Mouse (Mus musculus): ENCODE measurements around the gene Adam1a. TPM values are rescaled to one million over a fixed set of nuclear protein-coding genes. Genes with fewer than 3 reads are reported as not detected.
"Not testable (repeated sequence)": the region's sequence is repeated elsewhere in the genome, so short reads cannot be mapped to it uniquely, and the experiment has no call there.

Gene Adam1a
- total RNA-seq, 2 experiments from 2014 or later, result 17.4 to 18.2 TPM

GRCm38 (mm10) chr5:121503231-121503630 lies 42.1 kb downstream of the Adam1a start, which contains the start of gene Adam1b:
Gene Adam1b, minus strand, starts transcription at chr5:121503435.
- no peak for DNase-seq
- intact Hi-C loops (cut with DNase I), result no loop called here

GRCm38 (mm10) chr5:121501424-121501996 lies 43.8 kb downstream of the Adam1a start:
- DNase-seq; intact Hi-C loops (cut with DNase I): not testable (repeated sequence)

- intact Hi-C loops (cut with DNase I), result no loop called here
- no peak for DNase-seq
These were observed 44.6 kb downstream of the Adam1a start for GRCm38 (mm10) chr5:121500719-121501118.

GRCm38 (mm10) chr5:121493305-121493704 lies 52.0 kb downstream of the Adam1a start:
- intact Hi-C loops (cut with DNase I), result no loop called here
- DNase-seq, result no peak

- DNase-seq, result no peak
- intact Hi-C loops (cut with DNase I), result no loop called here
These were observed 60.5 kb downstream of the Adam1a start for GRCm38 (mm10) chr5:121484801-121485200.

GRCm38 (mm10) chr5:121477680-121478079 lies 67.6 kb downstream of the Adam1a start:
- intact Hi-C loops (cut with DNase I), result no loop called here
- no peak for DNase-seq

- no peak for DNase-seq
- intact Hi-C loops (cut with DNase I), result no loop called here
These were observed 69.2 kb downstream of the Adam1a start for GRCm38 (mm10) chr5:121476040-121476439.

- DNase-seq, result no peak
- intact Hi-C loops (cut with DNase I), result no loop called here
These were observed 70.7 kb downstream of the Adam1a start for GRCm38 (mm10) chr5:121474610-121475009.

GRCm38 (mm10) chr5:121472411-121472810 lies 72.9 kb downstream of the Adam1a start:
- DNase-seq, result no peak
- intact Hi-C loops (cut with DNase I), result no loop called here

- no peak for DNase-seq
- intact Hi-C loops (cut with DNase I), result no loop called here
These were observed 75.7 kb downstream of the Adam1a start for GRCm38 (mm10) chr5:121469566-121469965.

Other genes starting within 250 kb of the Adam1a start
- 100 to 1,000 TPM; 111 to 120 TPM for gene Trafd1, start 159.8 kb downstream of the Adam1a start, total RNA-seq (2021)
- gene Naa25, start 147.5 kb downstream of the Adam1a start, total RNA-seq (2021), result 10 to 100 TPM; 49.3 to 51.0 TPM
- gene Tmem116, start 93.6 kb downstream of the Adam1a start, total RNA-seq (2021), result 1 to 10 TPM; 1.9 TPM
- gene Erp29, start 93.0 kb downstream of the Adam1a start, total RNA-seq (2021), result 100 to 1,000 TPM; 159 to 164 TPM
- gene Adam1b, start 42.0 kb downstream of the Adam1a start, total RNA-seq (2021), result not detected
- gene Gm42878, start within 50 bp of the Adam1a start, total RNA-seq (2021), result not detected
- gene Mapkapk5, start 423 bp upstream of the Adam1a start, total RNA-seq (2021), result 100 to 1,000 TPM in 1 of 2 experiments, 10 to 100 TPM in 1; 99.3 to 102 TPM
- gene Aldh2, start 48.3 kb upstream of the Adam1a start, total RNA-seq (2021), result 10 to 100 TPM; 87.4 to 90.9 TPM
- gene Acad12, start 73.5 kb upstream of the Adam1a start, total RNA-seq (2021), result 1 to 10 TPM; 3.7 TPM
- gene Acad10, start 115.0 kb upstream of the Adam1a start, total RNA-seq (2021), result 1 to 10 TPM; 2.2 to 2.5 TPM
- gene Brap, start 115.1 kb upstream of the Adam1a start, total RNA-seq (2021), result 10 to 100 TPM; 45.3 to 47.4 TPM
- gene Atxn2, start 165.9 kb upstream of the Adam1a start, total RNA-seq (2021), result 100 to 1,000 TPM; 250 to 271 TPM